Mouse (Mus musculus) brain, embryonic 14.5 days (tissue): ENCODE measurements around the gene Unc5c. TPM values are rescaled to one million over a fixed set of nuclear protein-coding genes. Genes with fewer than 3 reads are reported as not detected.
A peak's percentile ranks its signal among the peaks of the same experiment; 100 is the strongest.

ENCODE experiments used
- DNase-seq: peaks from one replicate; pipeline ENCODE4 v3.0.0-alpha.2; 2011; ENCODE audit warnings: low read depth
- CTCF ChIP-seq: fragments of 200-500 bp; IDR thresholded peaks from 2 replicates; pipeline ENCODE4 v1.5.1; 2012; ENCODE audit warnings: inconsistent platforms, mild to moderate bottlenecking, moderate library complexity, borderline replicate concordance; ENCODE audit not compliant: insufficient read depth, insufficient read length; ENCODE audit errors: extremely low read depth
- POLR2A ChIP-seq: fragments of 200-500 bp; IDR thresholded peaks from 2 replicates; pipeline ENCODE4 v1.6.1; 2012; ENCODE audit warnings: mild to moderate bottlenecking, inconsistent platforms, borderline replicate concordance; ENCODE audit not compliant: poor library complexity, insufficient read depth, insufficient read length, severe bottlenecking; ENCODE audit errors: extremely low read depth
- polyA plus RNA-seq: library from polyadenylated mRNA; depleted of rRNA; stranded (reverse); fragments of >200 nt; gene quantifications from 2 replicates; pipeline ENCODE4 v1.2.3, GENCODE M21; 2012

The Unc5c gene
- polyA plus RNA-seq, 1 experiment: 17.9 TPM

- DNase-seq: no peak
- no peak for TF ChIP-seq CTCF
- TF ChIP-seq POLR2A: no peak
Observed at GRCm38 (mm10) chr3:141618675-141619074, 153.7 kb downstream of the Unc5c start.

GRCm38 (mm10) chr3:141621496-141621895 is 156.5 kb downstream of the Unc5c start:
- TF ChIP-seq POLR2A (no peak), CTCF (no peak)
- DNase-seq: no peak

- TF ChIP-seq POLR2A (no peak), CTCF (no peak)
- DNase-seq: no peak
Observed at GRCm38 (mm10) chr3:141626935-141627638, 162.1 kb downstream of the Unc5c start.

- no peak for DNase-seq
- no peak for TF ChIP-seq CTCF
- no peak for TF ChIP-seq POLR2A
Observed at GRCm38 (mm10) chr3:141627639-141627977, 162.6 kb downstream of the Unc5c start.

- TF ChIP-seq POLR2A (no peak), CTCF (no peak)
- DNase-seq: no peak
Observed at GRCm38 (mm10) chr3:141629431-141629830, 164.4 kb downstream of the Unc5c start.

- no peak for DNase-seq
- TF ChIP-seq POLR2A: no peak
- no peak for TF ChIP-seq CTCF
Observed at GRCm38 (mm10) chr3:141637900-141638299, 172.9 kb downstream of the Unc5c start.

- no peak for TF ChIP-seq POLR2A
- TF ChIP-seq CTCF: no peak
- no peak for DNase-seq
Observed at GRCm38 (mm10) chr3:141644264-141644663, 179.2 kb downstream of the Unc5c start.

GRCm38 (mm10) chr3:141646588-141646987 is 181.6 kb downstream of the Unc5c start:
- TF ChIP-seq POLR2A: no peak
- no peak for TF ChIP-seq CTCF

GRCm38 (mm10) chr3:141650658-141651057 is 185.6 kb downstream of the Unc5c start:
- peak; percentile 69 for DNase-seq
- TF ChIP-seq POLR2A: no peak
- no peak for TF ChIP-seq CTCF

More at GRCm38 (mm10) chr3:141646588-141646987, 181.6 kb downstream of the Unc5c start:
- DNase-seq: no peak

- no peak for DNase-seq
- TF ChIP-seq CTCF (no peak), POLR2A (no peak)
Observed at GRCm38 (mm10) chr3:141653915-141654314, 188.9 kb downstream of the Unc5c start.

- peak; percentile 59 for DNase-seq
- TF ChIP-seq CTCF (no peak), POLR2A (no peak)
Observed at GRCm38 (mm10) chr3:141659041-141659789, 194.2 kb downstream of the Unc5c start.
